Mouse (Mus musculus): Measurements from ENCODE around the gene Mrps18c.

DNA sequence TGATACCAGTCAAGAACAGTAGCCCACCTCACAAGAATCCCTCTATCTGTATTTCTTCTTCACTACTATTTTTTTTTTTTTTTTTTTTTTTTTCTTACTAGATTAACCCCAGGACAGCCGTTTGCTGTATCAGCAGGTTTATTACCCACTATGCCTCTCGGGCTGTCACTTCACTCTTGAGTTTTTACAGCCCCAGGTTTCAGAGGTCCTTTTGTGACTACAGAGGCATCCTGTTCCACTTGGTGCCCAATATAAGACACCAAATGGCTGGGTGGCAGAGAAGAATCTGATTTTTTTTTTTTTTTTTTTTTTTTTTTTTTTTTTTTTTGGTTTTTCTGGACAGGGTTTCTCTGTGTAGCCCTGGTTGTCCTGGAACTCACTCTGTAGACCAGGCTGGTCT lies 48.7 kb downstream of the Mrps18c start:
- no peak for TF ChIP-seq CTCF (IDR thresholded peaks at IDR 0.05)
- TF ChIP-seq POLR2A (IDR thresholded peaks at IDR 0.05; ENCODE audit: insufficient read depth, low read depth, low read length) = no peak
- no peak for TF ChIP-seq EP300 (IDR thresholded peaks at IDR 0.05; ENCODE audit: insufficient read depth, low read depth, low read length)

All from heart, adult 2 months (tissue).